Mouse (Mus musculus) liver, embryonic 11.5 days (tissue): ENCODE measurements around the gene Enkd1. TPM values are rescaled to one million over a fixed set of nuclear protein-coding genes. Genes with fewer than 3 reads are reported as not detected.

ENCODE experiments used
- ATAC-seq: fragments of 200-750 bp; cut with Nextera tagmentation; replicated peaks from 2 replicates; pipeline ENCODE4 v1.8.0; 2017; ENCODE audit warnings: moderate number of reproducible peaks, mild to moderate bottlenecking, moderate TSS enrichment, moderate library complexity; ENCODE audit not compliant: low FRiP score
- DNase-seq: peaks from one replicate; pipeline ENCODE4 v3.0.0-alpha.2; 2017; ENCODE audit warnings: low spot score
- H3K27ac ChIP-seq: fragments of 300-500 bp; sonication (generic); 2 replicates; pipeline ENCODE4 v1.5.1; 2014; ENCODE audit warnings: mild to moderate bottlenecking, low read depth, low read length, control low read depth
- H3K27me3 ChIP-seq: fragments of 300-500 bp; sonication (generic); replicated peaks from 2 replicates; pipeline ENCODE4 v1.6.1; 2014; ENCODE audit warnings: low read length, mixed read lengths; ENCODE audit not compliant: control insufficient read depth, insufficient read depth
- H3K36me3 ChIP-seq: fragments of 300-500 bp; sonication (generic); 2 replicates; pipeline ENCODE4 v1.6.1; 2014; ENCODE audit warnings: mild to moderate bottlenecking, low read length, moderate library complexity, mixed read lengths; ENCODE audit not compliant: control insufficient read depth, insufficient read depth
- H3K4me1 ChIP-seq: fragments of 300-500 bp; sonication (generic); replicated peaks from 2 replicates; pipeline ENCODE4 v1.6.1; 2014; ENCODE audit warnings: low read length, mixed read lengths; ENCODE audit not compliant: control insufficient read depth, insufficient read depth
- H3K4me2 ChIP-seq: fragments of 300-500 bp; sonication (generic); 2 replicates; pipeline ENCODE4 v1.6.1; 2014; ENCODE audit warnings: mild to moderate bottlenecking, control low read depth, moderate library complexity
- H3K4me3 ChIP-seq: fragments of 300-500 bp; sonication (generic); 2 replicates; pipeline ENCODE4 v1.5.1; 2014; ENCODE audit warnings: low read depth, low read length, control low read depth
- H3K9ac ChIP-seq: fragments of 300-500 bp; sonication (generic); 2 replicates; pipeline ENCODE4 v1.6.1; 2014; ENCODE audit warnings: low read depth, low read length, control low read depth
- H3K9me3 ChIP-seq: fragments of 300-500 bp; sonication (generic); 2 replicates; pipeline ENCODE4 v1.6.1; 2016; ENCODE audit warnings: low read length, inconsistent platforms, mixed read lengths; ENCODE audit not compliant: control insufficient read depth
- WGBS: fragments of 180-500 bp; shearing (Covaris S2); extraction: QIAGEN DNeasy Blood & Tissue Kit; methylation state at CpG from one replicate; pipeline ENCODE4 v1.1.7; 2014; 5-methylcytosine and 5-hydroxymethylcytosine counted together
- polyA plus RNA-seq: library from polyadenylated mRNA; unstranded; fragments of >200 nt; fragmentation: Nextera tagmentation; extraction: Ambion mirVana; gene quantifications from 2 replicates; pipeline ENCODE4 v1.2.1, GENCODE M21; 2014

Gene Enkd1
- polyA plus RNA-seq, 1 experiment from 2014 or later = 22.3 TPM

- Histone ChIP-seq H3K27me3 (no peaks in the 10 kb centered on the region), H3K27ac (no peak overlapping the region), H3K4me1 (0 out of 2 replicates have a peak, but pooled peaks cover 4% of the 10 kb centered on the region), H3K36me3 (no peaks in the 10 kb centered on the region), H3K9ac (no peak overlapping the region), H3K9me3 (no peaks in the 10 kb centered on the region), H3K4me2 (no peak overlapping the region), H3K4me3 (no peak overlapping the region)
- DNase-seq = no peak
- ATAC-seq = no peak
- 73% methylated on average over 5 of the region's 5 CpGs for WGBS
Measured at GRCm38 (mm10) chr8:105725726-105726125, 17.7 kb upstream of the Enkd1 start.

- DNase-seq (no peak), ATAC-seq (no peak)
- Histone ChIP-seq H3K9me3 (no peaks in the 10 kb centered on the region), H3K4me1 (0 out of 2 replicates have a peak, but pooled peaks cover 4% of the 10 kb centered on the region), H3K36me3 (no peaks in the 10 kb centered on the region), H3K9ac (no peak overlapping the region), H3K27ac (no peak overlapping the region), H3K4me2 (no peak overlapping the region), H3K27me3 (no peaks in the 10 kb centered on the region), H3K4me3 (no peak overlapping the region)
- WGBS = 84% methylated on average over 9 of the region's 9 CpGs
Measured at GRCm38 (mm10) chr8:105722861-105723260, 14.9 kb upstream of the Enkd1 start.

DNA sequence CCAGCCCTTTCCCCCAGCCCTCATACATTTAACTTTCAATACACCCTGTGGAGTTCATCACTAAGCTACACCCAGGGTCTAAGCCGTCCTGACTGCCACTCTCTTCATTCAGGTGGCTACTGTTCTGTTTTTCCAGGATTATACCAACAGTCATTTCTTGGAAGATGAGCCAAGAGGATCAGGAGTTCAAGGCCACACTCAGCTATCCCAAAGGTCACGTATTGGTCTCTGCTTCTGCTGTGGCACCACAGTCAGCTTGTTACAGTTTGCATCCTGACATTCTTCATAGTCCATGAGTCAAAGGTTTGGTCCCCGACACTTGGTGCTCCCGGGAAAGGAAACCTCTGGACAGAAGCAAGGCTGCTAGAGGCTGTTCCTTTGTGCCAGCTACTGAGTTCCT lies 11.6 kb upstream of the Enkd1 start:
- ATAC-seq = no peak
- no peaks in the 10 kb centered on the region for H3K27me3 ChIP-seq
- H3K9ac ChIP-seq = no peak overlapping the region
- no peak overlapping the region for H3K4me3 ChIP-seq
- DNase-seq = no peak
- no peaks in the 10 kb centered on the region for H3K9me3 ChIP-seq
- no peak overlapping the region for H3K27ac ChIP-seq
- WGBS = 85% methylated on average over 4 of the region's 4 CpGs
- H3K4me1 ChIP-seq = no peaks in the 10 kb centered on the region
- no peak overlapping the region for H3K4me2 ChIP-seq
- no peaks in the 10 kb centered on the region for H3K36me3 ChIP-seq

- Histone ChIP-seq H3K4me3 (no peak overlapping the region), H3K27ac (no peak overlapping the region), H3K4me1 (no peaks in the 10 kb centered on the region), H3K27me3 (no peaks in the 10 kb centered on the region), H3K36me3 (no peaks in the 10 kb centered on the region), H3K9me3 (no peaks in the 10 kb centered on the region), H3K4me2 (no peak overlapping the region), H3K9ac (no peak overlapping the region)
- WGBS = 86% methylated on average over 15 of the region's 15 CpGs
- ATAC-seq = no peak
- DNase-seq = no peak
Measured at GRCm38 (mm10) chr8:105716302-105716945, 8.4 kb upstream of the Enkd1 start.

DNA sequence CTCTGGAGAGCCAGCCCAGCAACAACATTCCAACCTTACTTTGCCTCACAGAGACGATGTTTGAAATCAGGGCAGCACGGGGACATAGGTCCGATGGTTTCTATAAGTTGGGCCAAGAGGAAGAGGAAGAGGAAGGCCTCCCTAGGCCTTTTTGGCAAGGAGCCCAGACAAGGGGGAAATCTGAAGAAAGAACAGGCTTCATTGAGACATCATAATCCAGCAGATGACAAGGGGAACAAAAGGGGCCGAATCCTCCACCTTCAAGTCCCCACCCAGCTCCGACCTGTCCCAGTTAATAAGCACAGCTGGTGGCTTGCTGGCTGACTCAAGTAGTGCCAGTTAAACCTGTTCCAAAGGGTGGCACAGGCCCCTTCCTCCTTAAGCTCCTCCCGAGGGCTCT lies 7.0 kb upstream of the Enkd1 start:
- no peaks in the 10 kb centered on the region for H3K9me3 ChIP-seq
- ATAC-seq (no peak), DNase-seq (no peak)
- no peaks in the 10 kb centered on the region for H3K27me3 ChIP-seq
- no peaks in the 10 kb centered on the region for H3K4me1 ChIP-seq
- H3K27ac ChIP-seq = no peak overlapping the region
- no peak overlapping the region for H3K4me2 ChIP-seq
- H3K4me3 ChIP-seq = no peak overlapping the region
- 73% methylated on average over 6 of the region's 6 CpGs for WGBS
- H3K36me3 ChIP-seq = no peaks in the 10 kb centered on the region
- H3K9ac ChIP-seq = no peak overlapping the region

DNA sequence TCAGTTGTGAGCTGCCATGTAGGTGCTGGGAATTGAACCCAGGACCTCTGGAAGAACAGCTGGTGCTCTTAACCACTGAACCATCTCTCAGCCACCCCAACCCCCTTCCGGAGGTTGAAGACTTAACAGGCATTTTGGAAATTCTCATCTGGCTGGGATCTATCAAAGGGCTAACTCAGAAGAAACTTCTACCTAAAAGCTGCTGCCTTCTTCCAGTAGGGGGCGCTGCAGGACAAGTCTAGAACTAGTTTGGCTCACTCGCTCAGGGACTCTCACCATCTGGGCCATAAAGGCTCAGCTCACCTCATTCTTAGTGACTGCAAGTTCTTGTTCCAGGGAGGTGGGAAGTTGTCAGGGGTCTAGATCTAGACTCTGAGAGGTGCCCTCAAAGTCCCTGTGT lies 6.1 kb upstream of the Enkd1 start:
- Histone ChIP-seq H3K4me3 (no peak overlapping the region), H3K27ac (no peak overlapping the region), H3K36me3 (no peaks in the 10 kb centered on the region), H3K4me2 (no peak overlapping the region), H3K9me3 (no peaks in the 10 kb centered on the region), H3K4me1 (no peaks in the 10 kb centered on the region), H3K27me3 (no peaks in the 10 kb centered on the region), H3K9ac (no peak overlapping the region)
- 7% methylated on average over 3 of the region's 3 CpGs for WGBS
- DNase-seq = peak; percentile 80
- peak; percentile 65; the same call in 1 of the 2 replicates for ATAC-seq

DNA sequence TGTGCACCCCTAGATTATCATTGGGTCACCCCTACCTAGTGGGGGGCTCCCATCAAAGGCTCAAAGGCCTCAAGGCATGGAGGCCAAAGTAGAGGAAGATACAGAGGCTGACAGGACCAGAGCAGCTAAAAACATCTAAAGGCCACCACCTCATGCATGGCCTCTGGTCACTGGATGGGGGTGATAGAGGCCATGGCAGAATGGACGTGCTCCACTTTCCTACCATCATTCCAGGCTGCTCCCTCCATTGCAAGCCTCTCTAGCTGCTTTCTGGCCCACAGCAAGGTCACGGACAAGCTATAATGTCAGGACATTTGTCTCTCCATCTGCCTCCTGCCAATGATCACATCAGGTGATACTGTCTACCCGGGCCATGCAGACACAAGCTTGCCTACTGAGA lies 4.3 kb upstream of the Enkd1 start:
- Histone ChIP-seq H3K27ac (no peak overlapping the region), H3K4me1 (peaks cover 4% of the 10 kb centered on the region; the same call in 1 of the 2 replicates), H3K4me3 (no peak overlapping the region), H3K9ac (no peak overlapping the region), H3K27me3 (no peaks in the 10 kb centered on the region), H3K36me3 (no peaks in the 10 kb centered on the region), H3K9me3 (no peaks in the 10 kb centered on the region), H3K4me2 (no peak overlapping the region)
- no peak for ATAC-seq
- WGBS = 73% methylated on average over 3 of the region's 3 CpGs
- no peak for DNase-seq

DNA sequence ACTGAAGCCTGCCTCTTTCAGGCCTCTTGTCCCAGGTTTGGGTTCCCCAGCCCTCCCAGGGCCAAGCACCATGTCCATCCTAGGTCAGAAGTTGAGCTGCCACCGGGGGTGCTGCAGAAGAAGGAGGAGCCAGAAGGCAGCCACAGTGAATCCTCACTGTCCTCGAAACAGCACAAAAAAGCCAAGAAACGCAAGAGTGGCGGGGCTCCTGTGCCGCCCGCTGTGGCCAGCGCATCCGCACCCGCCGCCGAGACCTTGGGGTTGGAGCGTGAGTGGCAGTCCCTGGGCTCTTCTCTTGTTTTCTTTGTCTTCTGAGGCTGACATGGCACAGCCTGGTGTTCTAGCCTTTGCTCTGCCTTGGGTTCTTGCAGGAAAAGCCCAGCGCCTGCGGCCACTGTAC lies 1.3 kb upstream of the Enkd1 start:
- H3K9ac ChIP-seq = no peak overlapping the region
- no peaks in the 10 kb centered on the region for H3K9me3 ChIP-seq
- ATAC-seq = no peak
- no peak overlapping the region for H3K4me3 ChIP-seq
- no peak overlapping the region for H3K4me2 ChIP-seq
- H3K27ac ChIP-seq = no peak overlapping the region
- DNase-seq = no peak
- H3K4me1 ChIP-seq = peaks cover 14% of the 10 kb centered on the region
- 83% methylated on average over 12 of the region's 14 CpGs for WGBS
- no peaks in the 10 kb centered on the region for H3K36me3 ChIP-seq
- no peaks in the 10 kb centered on the region for H3K27me3 ChIP-seq

DNA sequence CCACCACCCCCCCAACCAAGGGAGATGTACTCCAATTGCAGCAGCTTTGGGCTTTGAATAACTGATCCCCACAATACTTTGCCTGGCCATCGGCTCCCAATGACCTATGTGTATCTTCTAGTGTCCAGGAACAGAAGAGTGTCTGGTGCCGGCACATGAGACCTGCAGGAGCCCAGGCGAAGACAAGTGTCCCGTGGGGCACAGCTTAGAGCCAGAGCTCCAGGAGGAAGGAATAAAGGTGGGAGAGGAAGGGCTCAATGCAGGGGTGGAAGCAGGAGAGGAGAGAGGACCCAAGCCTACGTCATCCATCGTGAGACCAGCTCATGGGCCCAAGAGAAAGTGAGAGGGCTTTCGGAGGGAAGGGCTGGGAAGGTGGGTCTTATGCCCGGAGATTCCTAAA lies 665 bp upstream of the Enkd1 start:
- H3K9me3 ChIP-seq = no peaks in the 10 kb centered on the region
- peaks cover 14% of the 10 kb centered on the region for H3K4me1 ChIP-seq
- no peak overlapping the region for H3K4me2 ChIP-seq
- no peak overlapping the region for H3K9ac ChIP-seq
- DNase-seq = no peak
- no peaks in the 10 kb centered on the region for H3K27me3 ChIP-seq
- 90% methylated on average over 8 of the region's 8 CpGs for WGBS
- H3K4me3 ChIP-seq = no peak overlapping the region
- no peaks in the 10 kb centered on the region for H3K36me3 ChIP-seq
- ATAC-seq = no peak
- no peak overlapping the region for H3K27ac ChIP-seq
